Mouse (Mus musculus): ENCODE results near the gene Fam83b.

The Fam83b gene

GRCm38 (mm10) chr9:76521640-76522039, 45.3 kb downstream of the Fam83b start:
- no peak for DNase-seq (ENCODE audit: low spot score)

- no peak for DNase-seq (ENCODE audit: low spot score)
These were observed 48.3 kb downstream of the Fam83b start for GRCm38 (mm10) chr9:76518665-76519064.

- DNase-seq (ENCODE audit: low spot score), result no peak
These were observed 61.3 kb downstream of the Fam83b start for GRCm38 (mm10) chr9:76505650-76506049.

- DNase-seq (ENCODE audit: low spot score), result no peak
These were observed 77.2 kb downstream of the Fam83b start for GRCm38 (mm10) chr9:76489737-76490136.

GRCm38 (mm10) chr9:76480088-76480487, 86.8 kb downstream of the Fam83b start:
- DNase-seq (ENCODE audit: low spot score), result no peak

GRCm38 (mm10) chr9:76469500-76469899, 97.4 kb downstream of the Fam83b start:
- no peak for DNase-seq (ENCODE audit: low spot score)

- no peak for DNase-seq (ENCODE audit: low spot score)
These were observed 105.4 kb downstream of the Fam83b start for GRCm38 (mm10) chr9:76461547-76461946.

- DNase-seq (ENCODE audit: low spot score), result no peak
These were observed 111.2 kb downstream of the Fam83b start for GRCm38 (mm10) chr9:76455703-76456102.
